Mouse (Mus musculus) testis, adult 2 months (tissue): ENCODE data around the gene Pgam5.

Source experiments
- CTCF ChIP-seq: fragments of 200-500 bp; IDR thresholded peaks from 2 replicates; pipeline ENCODE4 v1.5.1; 2012; ENCODE audit warnings: low read depth, mild to moderate bottlenecking, inconsistent platforms, low read length, moderate library complexity; ENCODE audit not compliant: control insufficient read depth, insufficient read depth, insufficient replicate concordance
- POLR2A ChIP-seq: fragments of 200-500 bp; IDR thresholded peaks from 2 replicates; pipeline ENCODE4 v1.6.1; 2012; ENCODE audit warnings: low read depth, mild to moderate bottlenecking, inconsistent platforms, low read length, moderate library complexity; ENCODE audit not compliant: control insufficient read depth

- TF ChIP-seq CTCF, result peak; percentile 89
- peak; percentile 92 for TF ChIP-seq POLR2A
These were observed at the start of gene Pgam5 for GRCm38 (mm10) chr5:110269141-110270101.
